Mouse (Mus musculus) lung, embryonic 16.5 days (tissue): Measurements from ENCODE around the gene N4bp1. TPM values are rescaled to one million over a fixed set of nuclear protein-coding genes. Genes with fewer than 3 reads are reported as not detected.

Source experiments
- ATAC-seq: fragments of 200-750 bp; cut with Nextera tagmentation; 2 replicates; pipeline ENCODE4 v1.8.0; 2017; ENCODE audit warnings: low read depth, mild to moderate bottlenecking, moderate library complexity
- H3K27ac ChIP-seq: fragments of 300-500 bp; sonication (generic); 2 replicates; pipeline ENCODE4 v1.5.1; 2014; ENCODE audit warnings: mild to moderate bottlenecking, control low read depth, low read length
- H3K27me3 ChIP-seq: fragments of 300-500 bp; sonication (generic); 2 replicates; pipeline ENCODE4 v1.6.1; 2014; ENCODE audit warnings: low read depth, low read length, mixed read lengths; ENCODE audit not compliant: control insufficient read depth, insufficient read depth
- H3K36me3 ChIP-seq: fragments of 300-500 bp; sonication (generic); 2 replicates; pipeline ENCODE4 v1.6.1; 2014; ENCODE audit warnings: low read length; ENCODE audit not compliant: control insufficient read depth, insufficient read depth
- H3K4me1 ChIP-seq: fragments of 300-500 bp; sonication (generic); replicated peaks from 2 replicates; pipeline ENCODE4 v1.6.1; 2014; ENCODE audit warnings: low read length, mixed read lengths; ENCODE audit not compliant: control insufficient read depth, insufficient read depth
- H3K4me2 ChIP-seq: fragments of 300-500 bp; sonication (generic); 2 replicates; pipeline ENCODE4 v1.6.1; 2014; ENCODE audit warnings: low read depth, low read length, control low read depth
- H3K4me3 ChIP-seq: fragments of 300-500 bp; sonication (generic); 2 replicates; pipeline ENCODE4 v1.5.1; 2014; ENCODE audit warnings: mild to moderate bottlenecking, low read length, control low read depth
- H3K9ac ChIP-seq: fragments of 300-500 bp; sonication (generic); 2 replicates; pipeline ENCODE4 v1.6.1; 2014; ENCODE audit warnings: low read length, control low read depth
- H3K9me3 ChIP-seq: fragments of 300-500 bp; sonication (generic); 2 replicates; pipeline ENCODE4 v1.6.1; 2016; ENCODE audit warnings: low read length; ENCODE audit not compliant: control insufficient read depth
- WGBS: fragments of 180-500 bp; shearing (Covaris S2); extraction: QIAGEN DNeasy Blood & Tissue Kit; methylation state at CpG from one replicate; pipeline ENCODE4 v1.1.7; 2014; 5-methylcytosine and 5-hydroxymethylcytosine counted together
- polyA plus RNA-seq: library from polyadenylated mRNA; unstranded; fragments of >200 nt; fragmentation: Nextera tagmentation; extraction: Ambion mirVana; gene quantifications from 2 replicates; pipeline ENCODE4 v1.2.1, GENCODE M21; 2015

N4bp1 gene
- polyA plus RNA-seq, 1 experiment from 2014 or later = 7.2 TPM

DNA sequence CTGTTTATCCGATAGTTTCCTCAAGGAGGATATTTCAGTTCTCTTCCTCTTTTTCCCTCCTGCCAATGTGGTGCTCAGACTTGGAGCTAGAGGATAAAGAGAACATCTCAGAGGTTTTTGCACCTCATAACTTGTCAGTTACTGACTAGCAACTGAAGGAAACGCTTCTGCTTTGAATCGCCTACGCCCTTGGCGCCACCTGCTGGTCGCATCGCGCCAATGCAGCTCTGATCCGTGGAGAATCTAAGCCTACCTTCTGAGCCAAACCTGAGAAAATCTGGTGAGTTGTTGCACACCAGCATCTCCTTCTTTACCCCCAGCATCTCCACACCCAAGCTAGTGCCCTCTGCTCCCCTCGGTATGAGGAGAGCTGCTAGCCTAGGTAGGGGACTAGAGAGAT, 18.0 kb upstream of the N4bp1 start:
- Histone ChIP-seq H3K4me1 (no peaks in the 10 kb centered on the region), H3K27ac (no peak overlapping the region), H3K4me2 (no peak overlapping the region), H3K9me3 (no peaks in the 10 kb centered on the region), H3K36me3 (no peaks in the 10 kb centered on the region), H3K27me3 (no peaks in the 10 kb centered on the region), H3K9ac (no peak overlapping the region), H3K4me3 (no peak overlapping the region)
- WGBS = 4% methylated on average over 10 of the region's 10 CpGs
- 0 out of 2 replicates have a peak, but pooled peaks have one; percentile 31 for ATAC-seq

DNA sequence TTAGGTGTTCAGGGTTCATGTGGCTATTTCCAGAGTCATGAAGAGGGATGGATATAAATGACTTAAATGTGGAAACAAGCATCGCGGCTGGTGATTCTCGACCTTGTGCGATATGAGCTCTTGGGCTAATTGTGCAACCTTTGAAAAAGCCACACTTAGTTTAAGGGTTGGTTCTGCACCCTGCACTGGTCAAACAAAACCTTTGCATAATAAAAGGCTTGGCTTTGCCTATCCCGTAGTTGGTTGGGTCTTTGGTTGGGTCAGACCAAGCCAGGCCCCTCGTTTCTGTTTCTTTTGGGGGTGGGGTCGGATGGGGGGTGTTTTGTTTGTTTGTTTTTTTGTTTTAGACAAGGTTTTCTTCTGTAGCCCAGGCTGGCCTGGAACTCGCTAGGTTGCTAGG, 17.6 kb upstream of the N4bp1 start:
- H3K4me3 ChIP-seq = no peak overlapping the region

DNA sequence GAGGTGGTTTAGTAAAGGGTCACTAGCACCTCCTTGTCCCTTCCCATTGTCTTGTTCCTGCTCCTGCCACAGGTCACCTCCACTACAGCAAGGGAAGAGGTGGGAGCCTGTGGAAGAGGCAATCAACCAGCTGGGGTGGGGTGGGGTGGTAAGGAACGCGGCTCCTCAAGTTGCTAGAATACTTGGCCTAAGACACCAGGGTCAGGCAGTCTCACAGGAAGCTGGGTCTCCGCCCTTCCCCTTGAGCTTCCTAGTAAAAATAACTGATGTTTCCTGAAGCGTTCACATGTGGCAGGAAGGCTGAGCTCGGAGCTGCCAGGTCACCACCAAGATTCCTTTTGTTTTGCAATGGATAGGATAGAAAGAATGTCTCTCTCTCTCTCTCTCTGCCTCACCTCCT, 16.9 kb upstream of the N4bp1 start:
- H3K27me3 ChIP-seq = no peaks in the 10 kb centered on the region
- no peak overlapping the region for H3K4me3 ChIP-seq
- peak overlapping the region; percentile 52 for H3K27ac ChIP-seq
- no peaks in the 10 kb centered on the region for H3K36me3 ChIP-seq
- no peaks in the 10 kb centered on the region for H3K9me3 ChIP-seq
- no peaks in the 10 kb centered on the region for H3K4me1 ChIP-seq
- WGBS = 39% methylated on average over 5 of the region's 5 CpGs
- ATAC-seq = peak; percentile 74
- no peak overlapping the region for H3K4me2 ChIP-seq
- H3K9ac ChIP-seq = no peak overlapping the region

More for the DNA sequence above, 17.6 kb upstream of the N4bp1 start:
- Histone ChIP-seq H3K9me3 (no peaks in the 10 kb centered on the region), H3K9ac (no peak overlapping the region), H3K36me3 (no peaks in the 10 kb centered on the region), H3K27me3 (no peaks in the 10 kb centered on the region), H3K4me1 (no peaks in the 10 kb centered on the region), H3K4me2 (no peak overlapping the region), H3K27ac (no peak overlapping the region)
- 72% methylated on average over 8 of the region's 8 CpGs for WGBS
- ATAC-seq = no peak

DNA sequence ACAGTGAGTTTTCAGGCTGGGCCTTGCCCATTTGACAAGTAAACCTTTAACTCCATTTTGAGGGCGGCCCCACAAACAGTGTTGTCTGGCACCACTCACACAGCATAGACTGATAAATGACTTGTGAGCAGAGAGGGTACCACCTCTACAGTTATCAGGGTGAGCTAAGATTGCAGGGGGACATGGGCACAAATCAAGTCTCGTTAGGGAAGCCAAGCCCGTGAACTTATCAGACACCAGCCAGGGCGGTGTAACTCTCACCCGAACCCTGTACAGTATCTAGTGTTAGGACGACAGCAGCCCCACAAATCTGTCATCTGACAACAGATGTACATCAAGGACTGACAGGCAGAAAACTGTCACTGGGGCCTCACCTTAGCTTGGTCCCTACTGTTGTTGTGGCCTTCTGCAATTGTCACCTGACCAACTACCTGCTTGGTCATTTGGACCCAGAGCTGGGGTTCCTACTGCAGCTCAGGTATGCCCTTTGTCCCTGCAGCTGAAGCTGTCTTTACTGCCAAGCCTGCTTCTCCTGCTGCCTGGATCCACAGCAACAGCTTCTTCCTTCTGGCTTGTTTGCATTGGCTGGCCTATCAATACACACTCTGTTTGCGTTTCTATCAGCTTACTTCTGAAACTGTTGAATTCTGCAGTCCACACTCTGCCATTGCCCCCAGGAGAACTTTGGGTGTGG, 12.8 kb upstream of the N4bp1 start:
- no peak overlapping the region for H3K9ac ChIP-seq
- H3K27me3 ChIP-seq = no peaks in the 10 kb centered on the region
- ATAC-seq = no peak
- no peaks in the 10 kb centered on the region for H3K36me3 ChIP-seq
- H3K4me3 ChIP-seq = no peak overlapping the region
- WGBS = 41% methylated on average over 7 of the region's 7 CpGs
- H3K27ac ChIP-seq = no peak overlapping the region
- H3K4me1 ChIP-seq = 0 out of 2 replicates have a peak, but pooled peaks cover 3% of the 10 kb centered on the region
- H3K4me2 ChIP-seq = no peak overlapping the region
- no peaks in the 10 kb centered on the region for H3K9me3 ChIP-seq

DNA sequence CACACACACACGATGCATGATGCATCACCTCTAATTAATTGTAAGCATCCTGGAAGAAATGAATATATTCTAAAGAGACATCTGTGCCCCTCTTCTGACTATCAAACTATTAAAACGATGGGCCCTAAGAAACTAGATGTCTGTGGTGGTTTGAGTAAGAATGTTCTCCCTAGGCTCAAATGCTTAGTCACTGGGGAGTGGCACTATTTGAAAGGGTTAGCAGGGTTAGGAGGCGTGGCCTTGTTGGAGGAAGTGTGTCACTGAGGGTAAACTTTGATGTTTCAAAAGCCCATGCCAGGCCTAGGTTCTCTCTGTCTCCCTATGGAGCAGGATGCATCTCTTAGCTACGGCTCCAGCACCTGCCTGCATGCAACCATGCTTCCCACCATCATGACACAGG, 10.3 kb upstream of the N4bp1 start:
- ATAC-seq = no peak
- Histone ChIP-seq H3K4me1 (0 out of 2 replicates have a peak, but pooled peaks cover 3% of the 10 kb centered on the region), H3K4me2 (no peak overlapping the region), H3K4me3 (no peak overlapping the region), H3K36me3 (no peaks in the 10 kb centered on the region), H3K9me3 (no peaks in the 10 kb centered on the region), H3K27me3 (no peaks in the 10 kb centered on the region), H3K9ac (no peak overlapping the region), H3K27ac (no peak overlapping the region)
- 85% methylated on average over 4 of the region's 4 CpGs for WGBS

DNA sequence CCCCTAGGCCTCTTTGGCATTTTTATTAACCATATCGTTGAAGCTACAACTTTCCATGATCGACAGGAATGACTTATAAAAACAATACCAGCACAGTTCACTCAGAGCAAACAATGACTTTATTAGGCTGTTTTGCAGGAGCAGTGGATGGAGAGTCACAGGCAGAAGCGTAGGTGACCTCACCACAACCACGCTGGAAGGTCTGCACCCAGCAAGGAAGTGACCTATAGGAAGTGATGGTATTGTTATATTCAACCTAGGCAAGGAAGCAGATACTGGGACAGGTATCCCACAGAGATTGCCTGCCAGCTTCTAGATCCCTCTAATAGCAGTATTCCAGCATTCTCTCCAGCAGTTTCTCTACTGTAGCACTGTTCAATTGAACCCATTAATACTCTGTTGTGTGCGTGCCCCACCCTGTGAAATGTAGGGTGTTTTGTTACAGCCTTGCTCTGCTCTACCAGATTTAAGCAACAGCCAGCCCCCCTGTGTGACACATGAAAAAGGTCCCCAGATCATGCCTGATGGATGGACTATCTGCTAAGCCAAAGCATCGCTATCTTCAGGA, 9.2 kb upstream of the N4bp1 start:
- no peak overlapping the region for H3K4me2 ChIP-seq
- H3K4me1 ChIP-seq = 0 out of 2 replicates have a peak, but pooled peaks cover 3% of the 10 kb centered on the region
- H3K9ac ChIP-seq = no peak overlapping the region
- no peak for ATAC-seq
- WGBS = 67% methylated on average over 6 of the region's 6 CpGs
- no peaks in the 10 kb centered on the region for H3K9me3 ChIP-seq
- H3K27ac ChIP-seq = 0 out of 2 replicates have a peak overlapping the region, but pooled peaks have one; percentile 56
- no peaks in the 10 kb centered on the region for H3K27me3 ChIP-seq
- H3K36me3 ChIP-seq = no peaks in the 10 kb centered on the region
- no peak overlapping the region for H3K4me3 ChIP-seq

DNA sequence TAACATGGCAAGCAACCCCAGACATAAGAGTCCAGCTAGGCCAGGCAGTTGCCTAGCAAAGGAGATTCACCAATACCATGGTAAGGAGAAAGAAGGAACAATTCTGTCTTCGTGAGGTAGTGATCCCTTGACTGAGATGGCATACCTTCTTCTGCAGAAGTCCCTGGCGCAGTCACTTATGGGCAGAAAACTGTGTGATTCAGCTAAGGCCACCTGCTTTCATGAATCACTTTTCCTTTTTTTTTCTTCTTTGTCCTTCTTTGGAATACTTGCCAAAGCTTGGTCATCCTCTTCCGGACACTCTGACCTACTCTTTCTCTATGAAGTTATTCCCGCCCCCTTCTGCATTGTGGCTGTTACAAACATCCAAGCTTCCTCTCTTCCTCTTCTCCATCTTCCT, 8.5 kb upstream of the N4bp1 start:
- no peaks in the 10 kb centered on the region for H3K36me3 ChIP-seq
- no peaks in the 10 kb centered on the region for H3K27me3 ChIP-seq
- no peak overlapping the region for H3K9ac ChIP-seq
- WGBS = 64% methylated on average over 4 of the region's 4 CpGs
- peak overlapping the region; percentile 61 for H3K27ac ChIP-seq
- H3K4me3 ChIP-seq = no peak overlapping the region
- ATAC-seq = no peak
- no peaks in the 10 kb centered on the region for H3K9me3 ChIP-seq
- H3K4me2 ChIP-seq = no peak overlapping the region
- 0 out of 2 replicates have a peak, but pooled peaks cover 3% of the 10 kb centered on the region for H3K4me1 ChIP-seq

DNA sequence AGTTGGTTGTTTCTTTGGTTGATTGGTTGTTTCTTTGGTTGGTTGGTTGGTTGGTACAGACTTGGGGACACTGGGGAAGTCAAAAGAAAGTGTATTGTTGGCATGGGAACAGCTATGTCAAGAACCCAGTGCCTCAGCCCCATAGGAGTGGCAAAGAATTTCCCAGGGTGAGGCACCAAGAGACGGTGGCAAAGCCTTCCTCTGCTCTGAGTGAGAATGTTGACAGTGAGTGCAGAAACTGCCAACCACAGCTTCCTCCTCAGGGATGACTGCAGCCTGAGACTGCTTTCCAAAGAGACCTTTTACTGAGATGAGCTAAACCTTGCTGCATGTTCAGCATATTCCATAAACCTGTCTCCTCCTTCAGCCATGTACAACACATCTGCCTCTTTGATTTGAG, 6.5 kb upstream of the N4bp1 start:
- no peaks in the 10 kb centered on the region for H3K9me3 ChIP-seq
- H3K36me3 ChIP-seq = no peaks in the 10 kb centered on the region
- no peak overlapping the region for H3K4me3 ChIP-seq
- no peaks in the 10 kb centered on the region; the same call in 1 of the 2 replicates for H3K27me3 ChIP-seq
- H3K4me2 ChIP-seq = no peak overlapping the region
- no peak overlapping the region for H3K27ac ChIP-seq
- H3K4me1 ChIP-seq = peaks cover 6% of the 10 kb centered on the region; the same call in 1 of the 2 replicates
- no peak overlapping the region for H3K9ac ChIP-seq
- ATAC-seq = no peak
- WGBS = 65% methylated on average over 1 of the region's 1 CpGs

DNA sequence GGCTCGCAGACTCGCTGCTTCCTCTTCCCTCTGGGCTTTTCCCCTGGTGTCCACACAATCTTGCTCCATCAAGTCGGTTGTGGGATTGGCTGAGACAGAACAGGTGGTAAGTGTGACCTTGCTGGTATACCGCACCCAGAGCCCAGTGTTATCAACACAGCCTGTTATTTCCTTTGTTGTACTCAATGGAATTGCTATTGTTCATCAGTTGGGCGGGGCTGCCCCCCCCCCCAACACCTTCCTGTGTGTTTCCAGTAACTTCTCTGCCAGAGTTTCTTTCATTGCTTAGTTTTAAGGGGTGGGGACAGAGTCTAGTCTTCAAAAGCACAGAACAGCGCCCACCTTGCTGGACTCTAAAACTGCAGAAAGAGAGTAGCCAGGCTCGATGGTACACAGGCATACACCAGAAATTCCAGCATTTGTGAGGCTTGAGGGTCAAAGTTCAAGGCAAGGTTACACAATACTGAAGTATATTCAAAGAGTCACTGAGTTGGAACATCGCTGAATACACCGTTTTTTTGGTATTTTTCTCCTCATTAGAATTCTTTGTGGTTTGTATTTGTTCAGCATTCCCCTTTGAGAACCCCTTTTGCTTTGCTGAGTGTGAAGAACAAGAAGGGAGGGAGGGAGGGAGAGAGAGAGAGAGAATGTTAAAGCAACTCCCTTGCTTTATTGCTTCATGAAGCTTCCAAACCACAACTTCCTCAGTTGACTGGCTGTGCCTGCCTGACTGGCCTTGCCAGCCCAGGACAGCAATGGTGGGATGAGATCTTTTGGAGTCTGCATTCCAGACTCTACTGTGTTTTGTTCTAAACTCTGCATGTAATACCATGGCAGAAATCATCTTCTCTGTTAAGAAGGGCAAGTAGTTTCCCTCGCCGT, 3.2 kb upstream of the N4bp1 start:
- Histone ChIP-seq H3K4me3 (no peak overlapping the region), H3K4me2 (no peak overlapping the region), H3K9me3 (no peaks in the 10 kb centered on the region), H3K27me3 (no peaks in the 10 kb centered on the region; the same call in 1 of the 2 replicates), H3K27ac (peak overlapping the region; percentile 22), H3K4me1 (peaks cover 11% of the 10 kb centered on the region), H3K9ac (no peak overlapping the region), H3K36me3 (no peaks in the 10 kb centered on the region)
- ATAC-seq = 0 out of 2 replicates have a peak, but pooled peaks have one; percentile 21
- WGBS = 56% methylated on average over 11 of the region's 11 CpGs
